Mouse (Mus musculus) hindbrain, embryonic 16.5 days (tissue): ENCODE results near the gene Bnip1. TPM values are rescaled to one million over a fixed set of nuclear protein-coding genes. Genes with fewer than 3 reads are reported as not detected.
A peak's percentile ranks its signal among the peaks of the same experiment; 100 is the strongest.

ENCODE experiments used
- ATAC-seq: fragments of 200-750 bp; cut with Nextera tagmentation; 2 replicates; pipeline ENCODE4 v1.8.0; 2017; ENCODE audit warnings: moderate TSS enrichment, moderate library complexity
- H3K27ac ChIP-seq: fragments of 300-500 bp; sonication (generic); 2 replicates; pipeline ENCODE4 v1.5.1; 2014; ENCODE audit warnings: low read depth, mild to moderate bottlenecking, control low read depth, low read length, moderate library complexity
- H3K27me3 ChIP-seq: fragments of 300-500 bp; sonication (generic); replicated peaks from 2 replicates; pipeline ENCODE4 v1.6.1; 2014; ENCODE audit warnings: low read length; ENCODE audit not compliant: control insufficient read depth, insufficient read depth
- H3K36me3 ChIP-seq: fragments of 300-500 bp; sonication (generic); 2 replicates; pipeline ENCODE4 v1.6.1; 2014; ENCODE audit warnings: mild to moderate bottlenecking, low read length, moderate library complexity, mixed read lengths; ENCODE audit not compliant: control insufficient read depth, insufficient read depth
- H3K4me1 ChIP-seq: fragments of 300-500 bp; sonication (generic); 2 replicates; pipeline ENCODE4 v1.6.1; 2014; ENCODE audit warnings: low read depth, low read length; ENCODE audit not compliant: control insufficient read depth, insufficient read depth
- H3K4me2 ChIP-seq: fragments of 300-500 bp; sonication (generic); 2 replicates; pipeline ENCODE4 v1.6.1; 2014; ENCODE audit warnings: mild to moderate bottlenecking, low read length, control low read depth, moderate library complexity
- H3K4me3 ChIP-seq: fragments of 300-500 bp; sonication (generic); 2 replicates; pipeline ENCODE4 v1.5.1; 2014; ENCODE audit warnings: mild to moderate bottlenecking, low read length, control low read depth, moderate library complexity
- H3K9ac ChIP-seq: fragments of 300-500 bp; sonication (generic); 2 replicates; pipeline ENCODE4 v1.6.1; 2014; ENCODE audit warnings: low read depth, mild to moderate bottlenecking, control low read depth, low read length, moderate library complexity
- H3K9me3 ChIP-seq: fragments of 300-500 bp; sonication (generic); 2 replicates; pipeline ENCODE4 v1.6.1; 2014; ENCODE audit warnings: mild to moderate bottlenecking, low read length, moderate library complexity; ENCODE audit not compliant: control insufficient read depth
- whole genome bisulfite sequencing: fragments of 180-500 bp; shearing (Covaris S2); extraction: QIAGEN DNeasy Blood & Tissue Kit; methylation state at CpG from one replicate; pipeline ENCODE4 v1.1.7; 2014; 5-methylcytosine and 5-hydroxymethylcytosine counted together
- polyA plus RNA-seq: library from polyadenylated mRNA; unstranded; fragments of >200 nt; fragmentation: Nextera tagmentation; extraction: Ambion mirVana; gene quantifications from 2 replicates; pipeline ENCODE4 v1.2.1, GENCODE M21; 2015

The Bnip1 gene
- 57.7 and 63.6 TPM in 2 replicates for polyA plus RNA-seq

DNA sequence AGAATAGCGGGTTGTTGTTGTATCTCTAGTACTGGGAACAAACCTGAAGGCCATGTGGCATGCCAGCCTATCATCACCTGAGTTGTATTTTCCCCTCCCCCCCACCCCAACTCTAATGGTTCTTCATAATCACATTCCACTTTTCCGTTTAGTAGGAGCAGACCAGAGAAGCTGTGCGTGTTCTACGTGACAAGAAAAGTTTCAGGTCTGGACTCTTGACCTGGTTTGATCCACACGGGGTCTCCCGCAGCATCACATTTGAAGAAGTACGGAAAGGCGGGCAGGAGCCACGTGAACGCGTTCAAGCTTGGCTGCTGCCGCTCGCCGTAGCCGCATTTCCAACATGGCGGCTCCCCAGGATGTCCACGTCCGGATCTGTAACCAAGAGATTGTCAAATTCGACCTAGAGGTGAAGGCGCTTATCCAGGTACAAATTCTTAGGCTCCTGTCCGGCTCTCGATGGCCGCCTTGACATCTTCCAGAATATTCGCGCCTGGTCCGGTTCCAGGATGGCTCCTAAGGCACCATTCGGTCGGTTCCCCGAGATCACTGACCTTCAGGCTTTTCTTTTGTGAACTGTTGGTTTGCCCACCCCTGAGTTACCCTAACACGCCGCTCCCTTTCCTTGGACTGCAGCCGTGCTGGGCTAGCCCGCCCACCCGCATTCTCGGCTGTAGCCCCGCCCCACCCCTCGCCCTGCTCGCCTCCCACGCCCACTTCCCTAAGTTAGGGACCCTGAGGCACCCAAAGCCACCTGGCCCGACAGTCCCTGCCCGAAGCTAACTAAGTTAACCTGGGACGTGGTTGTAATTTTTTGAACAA, at the start of gene Bnip1:
TSS of gene Bnip1 (plus strand) at position 317 of the 822 bp plus-strand sequence.
- Histone ChIP-seq H3K4me3 (peak within 1 kb of the TSS; percentile 81), H3K9ac (peak within 1 kb of the TSS; percentile 88), H3K27me3 (no peaks in the 10 kb centered on the region), H3K4me2 (peak within 1 kb of the TSS; percentile 91), H3K4me1 (peaks cover 8% of the 10 kb centered on the region), H3K27ac (peak within 1 kb of the TSS; percentile 74), H3K36me3 (peaks cover 4% of the 10 kb centered on the region; the same call in 1 of the 2 replicates), H3K9me3 (no peaks in the 10 kb centered on the region)
- peak; percentile 83 for ATAC-seq
- under 1% methylated on average over 42 of the region's 42 CpGs for WGBS

- Histone ChIP-seq H3K9ac (no peak overlapping the region), H3K4me1 (no peaks in the 10 kb centered on the region), H3K36me3 (no peaks in the 10 kb centered on the region), H3K4me3 (no peak overlapping the region), H3K27ac (no peak overlapping the region), H3K9me3 (no peaks in the 10 kb centered on the region), H3K4me2 (no peak overlapping the region), H3K27me3 (no peaks in the 10 kb centered on the region)
- no peak for ATAC-seq
- 66% methylated on average over 4 of the region's 4 CpGs for WGBS
Measured at GRCm38 (mm10) chr17:26742581-26742980, 38.3 kb upstream of the Bnip1 start.

GRCm38 (mm10) chr17:26743294-26743693, 37.6 kb upstream of the Bnip1 start:
- Histone ChIP-seq H3K4me3 (no peak overlapping the region), H3K36me3 (no peaks in the 10 kb centered on the region)
- WGBS, result 57% methylated on average over 1 of the region's 1 CpGs

DNA sequence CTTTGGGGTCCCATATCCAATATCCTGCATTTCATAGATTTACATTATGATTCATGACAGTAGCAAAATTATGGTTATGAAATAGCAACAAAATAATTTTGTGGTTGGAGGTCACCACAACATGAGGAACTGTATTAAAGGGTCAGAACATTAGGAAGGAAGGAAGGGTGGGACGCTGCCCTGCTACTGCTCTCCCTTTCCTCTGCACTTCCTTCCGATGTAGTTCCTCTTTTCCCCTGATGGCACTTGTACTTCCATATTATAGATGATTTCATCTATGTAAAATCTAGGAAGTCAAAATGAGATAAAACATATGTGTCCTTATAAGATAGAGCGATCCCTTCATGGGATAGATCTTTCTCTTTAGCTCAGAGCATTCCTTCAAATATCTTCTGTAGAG, 30.9 kb upstream of the Bnip1 start:
- Histone ChIP-seq H3K27me3 (no peaks in the 10 kb centered on the region), H3K9ac (no peak overlapping the region), H3K36me3 (no peaks in the 10 kb centered on the region), H3K4me3 (no peak overlapping the region), H3K4me1 (no peaks in the 10 kb centered on the region), H3K9me3 (no peaks in the 10 kb centered on the region), H3K27ac (no peak overlapping the region), H3K4me2 (no peak overlapping the region)
- WGBS, result 96% methylated on average over 3 of the region's 3 CpGs
- ATAC-seq, result no peak

More at GRCm38 (mm10) chr17:26743294-26743693, 37.6 kb upstream of the Bnip1 start:
- Histone ChIP-seq H3K27me3 (no peaks in the 10 kb centered on the region), H3K9me3 (no peaks in the 10 kb centered on the region), H3K9ac (no peak overlapping the region), H3K4me1 (no peaks in the 10 kb centered on the region), H3K27ac (no peak overlapping the region), H3K4me2 (no peak overlapping the region)
- ATAC-seq, result no peak

GRCm38 (mm10) chr17:26752297-26752696, 28.6 kb upstream of the Bnip1 start:
- H3K9ac ChIP-seq, result no peak overlapping the region

GRCm38 (mm10) chr17:26753476-26753875, 27.4 kb upstream of the Bnip1 start:
- WGBS, result 96% methylated on average over 2 of the region's 2 CpGs
- Histone ChIP-seq H3K4me1 (no peaks in the 10 kb centered on the region), H3K4me2 (no peak overlapping the region), H3K27ac (no peak overlapping the region), H3K9me3 (no peaks in the 10 kb centered on the region), H3K9ac (no peak overlapping the region), H3K36me3 (0 out of 2 replicates have a peak, but pooled peaks cover 2% of the 10 kb centered on the region), H3K27me3 (no peaks in the 10 kb centered on the region), H3K4me3 (no peak overlapping the region)
- no peak for ATAC-seq

More at GRCm38 (mm10) chr17:26752297-26752696, 28.6 kb upstream of the Bnip1 start:
- ATAC-seq, result no peak
- Histone ChIP-seq H3K9me3 (no peaks in the 10 kb centered on the region), H3K4me3 (no peak overlapping the region), H3K27me3 (no peaks in the 10 kb centered on the region), H3K4me1 (no peaks in the 10 kb centered on the region), H3K4me2 (no peak overlapping the region), H3K36me3 (no peaks in the 10 kb centered on the region), H3K27ac (no peak overlapping the region)
- 81% methylated on average over 1 of the region's 1 CpGs for WGBS

DNA sequence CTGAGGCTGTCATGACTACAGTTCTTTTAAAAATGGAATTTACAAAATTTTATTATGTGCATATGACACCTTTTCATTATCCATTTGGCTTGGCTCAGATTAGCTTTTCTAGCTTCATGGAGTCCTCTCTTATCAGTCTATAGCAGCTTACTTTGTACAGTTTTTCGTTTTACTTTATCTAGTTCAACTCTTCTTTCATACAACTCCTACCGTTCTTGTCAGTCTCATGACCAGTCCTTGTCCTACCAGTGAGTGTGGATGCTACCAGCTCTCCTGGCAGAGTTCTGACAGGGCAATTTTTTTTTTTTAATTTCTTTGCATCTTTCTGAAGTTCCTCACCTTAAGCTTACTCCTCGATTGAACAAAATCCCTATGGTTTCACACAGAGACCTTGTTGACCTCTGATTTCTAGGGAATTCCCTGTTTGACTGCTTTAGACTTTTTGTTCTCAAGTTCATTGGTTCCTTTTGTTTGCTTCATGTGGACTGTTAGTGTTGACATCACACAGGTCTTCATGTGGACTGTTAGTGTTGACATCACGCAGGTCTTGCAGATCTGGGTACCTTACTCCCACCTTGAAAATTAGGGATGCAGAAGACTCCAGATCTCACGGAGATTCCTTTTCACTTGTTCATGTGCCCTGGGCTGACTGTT, 13.6 kb upstream of the Bnip1 start:
- Histone ChIP-seq H3K36me3 (peaks cover 6% of the 10 kb centered on the region), H3K4me2 (no peak overlapping the region), H3K27ac (no peak overlapping the region), H3K9me3 (no peaks in the 10 kb centered on the region), H3K4me1 (no peaks in the 10 kb centered on the region), H3K4me3 (no peak overlapping the region), H3K27me3 (no peaks in the 10 kb centered on the region), H3K9ac (no peak overlapping the region)
- no peak for ATAC-seq
- 93% methylated on average over 5 of the region's 5 CpGs for WGBS

GRCm38 (mm10) chr17:26767754-26768124, 13.1 kb upstream of the Bnip1 start:
- H3K4me1 ChIP-seq, result no peaks in the 10 kb centered on the region
- H3K9me3 ChIP-seq, result no peaks in the 10 kb centered on the region
- H3K4me3 ChIP-seq, result no peak overlapping the region
- no peaks in the 10 kb centered on the region for H3K27me3 ChIP-seq
- 81% methylated on average over 2 of the region's 2 CpGs for WGBS
- no peak overlapping the region for H3K4me2 ChIP-seq
- peaks cover 4% of the 10 kb centered on the region; the same call in 1 of the 2 replicates for H3K36me3 ChIP-seq
- ATAC-seq, result no peak
- H3K27ac ChIP-seq, result no peak overlapping the region
- H3K9ac ChIP-seq, result no peak overlapping the region

- no peak for ATAC-seq
- Histone ChIP-seq H3K27ac (no peak overlapping the region), H3K4me2 (no peak overlapping the region), H3K4me1 (no peaks in the 10 kb centered on the region), H3K4me3 (no peak overlapping the region), H3K9ac (no peak overlapping the region), H3K27me3 (no peaks in the 10 kb centered on the region), H3K9me3 (no peaks in the 10 kb centered on the region), H3K36me3 (no peaks in the 10 kb centered on the region)
- 25% methylated on average over 10 of the region's 10 CpGs for WGBS
Measured at GRCm38 (mm10) chr17:26776211-26776610, 4.7 kb upstream of the Bnip1 start.
